10 mouse cellular contexts compared by ENCODE assay signal in genomic region chr15:100660306-100660705, GRCm38 (mm10). TPM values are rescaled to one million over a fixed set of nuclear protein-coding genes. Genes with fewer than 3 reads are reported as not detected.
DNase-seq lines count a peak whose midpoint lies in the region; ATAC-seq and TF ChIP-seq lines count a peak whose summit lies in the region.
"Had no signal": no experiment of that assay in that cellular context is flagged by ENCODE, and none has a peak within 500 bp of the region (broad histone marks: within the 10 kb centered on the region; RNA-seq: fewer than 3 reads in every experiment).

No protein-coding gene starts in this region.

- no peak for TF ChIP-seq CTCF in gastrocnemius, adult 2 months (IDR thresholded peaks at IDR 0.05)

- ATAC-seq in frontal cortex, adult (ENCODE audit: low TSS enrichment) = no peak; the same call in 1 of the 2 replicates

- peak overlapping the region; percentile 52; the same call in 1 of the 2 replicates for H3K27ac ChIP-seq in gastrocnemius, adult 2 months
- H3K27ac ChIP-seq: heart, embryonic 13.5 days; neural tube, embryonic 12.5 days had no signal

- intact Hi-C loops in gastrocnemius, adult 2 months (cut with DNase I) = no loop called here

- DNase-seq in kidney, adult 9 months = peak; percentile 75
- no peak for DNase-seq in kidney, postnatal 4 days
- peak; percentile 58 for DNase-seq in adrenal gland, postnatal 14 days
- DNase-seq in adrenal gland, postnatal 36 days = peak; percentile 62
- DNase-seq in gastrocnemius, adult 2 months = peak; percentile 90
- DNase-seq in lung, adult 18-20 months = no peak
- DNase-seq: lung, adult 2 months had no signal

- peak overlapping the region; percentile 34; the same call in 1 of the 2 replicates for H3K4me3 ChIP-seq in gastrocnemius, adult 2 months
- H3K4me3 ChIP-seq: heart, embryonic 13.5 days; neural tube, embryonic 12.5 days had no signal

RNA-seq across cellular contexts. Expression of gene Bin2, which starts 9.0 kb away (rescaled TPM):
- total RNA-seq in adrenal gland, postnatal 14 days (2021) = 3.6 and 14.8 TPM in 2 replicates
- 1 to 10 TPM; 1.8 to 3.2 TPM for total RNA-seq in adrenal gland, postnatal 36 days (2021)
- total RNA-seq in gastrocnemius, adult 2 months (2021) = under 1 TPM in 1 of 2 experiments, not detected in 1; 0.69 TPM

RNA-seq across cellular contexts. Expression of gene Smagp, which starts 23.6 kb away (rescaled TPM):
- 45.7 and 50.1 TPM in 2 replicates for total RNA-seq in adrenal gland, postnatal 14 days (2021)
- 10 to 100 TPM; 37.5 to 49.6 TPM for total RNA-seq in adrenal gland, postnatal 36 days (2021)
- total RNA-seq in gastrocnemius, adult 2 months (2021) = 1 to 10 TPM; 1.9 to 3.5 TPM

RNA-seq across cellular contexts. Expression of gene Cela1, which starts 27.4 kb away (rescaled TPM):
- total RNA-seq in adrenal gland, postnatal 14 days (2021) = 26.1 and 32.9 TPM in 2 replicates
- total RNA-seq in adrenal gland, postnatal 36 days (2021) = 10 to 100 TPM; 60.2 to 64.9 TPM
- not detected for total RNA-seq in gastrocnemius, adult 2 months (2021)

RNA-seq across cellular contexts. Expression of gene Dazap2, which starts 45.2 kb away (rescaled TPM):
- 208 and 209 TPM in 2 replicates for total RNA-seq in adrenal gland, postnatal 14 days (2021)
- total RNA-seq in adrenal gland, postnatal 36 days (2021) = 100 to 1,000 TPM; 188 to 248 TPM
- 10 to 100 TPM; 61.3 to 72.4 TPM for total RNA-seq in gastrocnemius, adult 2 months (2021)

Comparison
In these comparisons a context has a peak if more than half of its experiments do, and no peak if none do; other contexts are left out.
1. DNase-seq: peak in kidney, adult 9 months (single experiment), adrenal gland, postnatal 14 days (single experiment), adrenal gland, postnatal 36 days (2 of 2) and gastrocnemius, adult 2 months (single experiment); none in kidney, postnatal 4 days (0 of 2) and lung, adult 18-20 months (0 of 2).
2. RNA of gene Smagp, which starts 23.6 kb away (total RNA-seq): 45.7 to 50.1 TPM in adrenal gland, postnatal 14 days and 37.5 to 49.6 TPM in adrenal gland, postnatal 36 days; 1.9 to 3.5 TPM in gastrocnemius, adult 2 months; every median in the first group is over 4 times any median in the second.
3. RNA of gene Cela1, which starts 27.4 kb away (total RNA-seq): 60.2 to 64.9 TPM in adrenal gland, postnatal 36 days and 26.1 to 32.9 TPM in adrenal gland, postnatal 14 days; not detected in gastrocnemius, adult 2 months; every median in the first group is over 10 times any median in the second.